Mouse (Mus musculus) MEL (cell line): Measurements from ENCODE around the gene Lgals7. TPM values are rescaled to one million over a fixed set of nuclear protein-coding genes. Genes with fewer than 3 reads are reported as not detected.

ENCODE experiments used
- DNase-seq: peaks from one replicate; pipeline ENCODE4 v3.0.0; 2011; ENCODE audit warnings: low read depth, low spot score
- H3K27ac ChIP-seq: 2 replicates; pipeline ENCODE4 v1.5.1; 2012; ENCODE audit warnings: low read depth, mild to moderate bottlenecking, control low read depth, low read length, moderate library complexity; ENCODE audit not compliant: control insufficient read depth
- H3K27me3 ChIP-seq, 2 experiments: fragments of 150-350 bp in 1 of 2; sonication (generic) in 1 of 2; 2 replicates each; pipeline ENCODE4 v1.6.1; 2012; ENCODE audit warnings: low read length in 2 of 2, mild to moderate bottlenecking in 2 of 2, improper control_type of control experiment in 1 of 2, moderate library complexity in 1 of 2; ENCODE audit not compliant: insufficient read depth in 2 of 2, control insufficient read depth in 1 of 2
- H3K36me3 ChIP-seq, 2 experiments: 2 replicates each; pipeline ENCODE4 v1.6.1; 2012 to 2014; ENCODE audit warnings: low read length in 2 of 2, improper control_type of control experiment in 1 of 2, inconsistent platforms in 1 of 2, mild to moderate bottlenecking in 1 of 2; ENCODE audit not compliant: insufficient read depth in 2 of 2, control insufficient read depth in 1 of 2
- H3K4me1 ChIP-seq, 2 experiments: fragments of 150-350 bp in 1 of 2; sonication (generic) in 1 of 2; 2 replicates each; pipeline ENCODE4 v1.6.1; 2012; ENCODE audit warnings: low read length in 2 of 2, improper control_type of control experiment in 1 of 2, mild to moderate bottlenecking in 1 of 2; ENCODE audit not compliant: insufficient read depth in 2 of 2, control insufficient read depth in 1 of 2
- H3K4me3 ChIP-seq, 2 experiments: fragments of 150-350 bp in 1 of 2; sonication (generic) in 1 of 2; 2 replicates each; pipeline ENCODE4 v1.5.1; 2012; ENCODE audit warnings: low read depth in 2 of 2, low read length in 2 of 2, mild to moderate bottlenecking in 2 of 2, moderate library complexity in 2 of 2, control low read depth in 1 of 2, improper control_type of control experiment in 1 of 2; ENCODE audit not compliant: control insufficient read depth in 1 of 2, insufficient read depth in 1 of 2
- H3K79me2 ChIP-seq: 2 replicates; pipeline ENCODE4 v1.6.1; 2012; ENCODE audit warnings: mild to moderate bottlenecking, low read length, moderate library complexity; ENCODE audit not compliant: control insufficient read depth, poor library complexity, insufficient read depth
- H3K9ac ChIP-seq: 2 replicates; pipeline ENCODE4 v1.6.1; 2012; ENCODE audit warnings: low read depth, mild to moderate bottlenecking, control low read depth, low read length, moderate library complexity; ENCODE audit not compliant: control insufficient read depth, poor library complexity, severe bottlenecking
- H3K9me3 ChIP-seq: fragments of 150-350 bp; sonication (generic); replicated peaks from 2 replicates; pipeline ENCODE4 v1.6.1; 2012; ENCODE audit warnings: mild to moderate bottlenecking, low read length, improper control_type of control experiment, moderate library complexity; ENCODE audit not compliant: insufficient read depth
- BHLHE40 ChIP-seq: IDR thresholded peaks from 2 replicates; pipeline ENCODE4 v1.6.1; 2012; ENCODE audit warnings: low read depth, mild to moderate bottlenecking, inconsistent platforms, low read length, improper control_type of control experiment, borderline replicate concordance
- CTCF ChIP-seq, 3 experiments: IDR thresholded peaks in 2 of 3; conservative IDR thresholded peaks in 1 of 3; 2 replicates each; pipeline ENCODE4 v1.5.1; 2011 to 2012; ENCODE audit warnings: low read length in 3 of 3, low read depth in 2 of 3, mild to moderate bottlenecking in 2 of 3, improper control_type of control experiment in 1 of 3, inconsistent platforms in 1 of 3, mixed read lengths in 1 of 3, moderate library complexity in 1 of 3; ENCODE audit not compliant: control insufficient read depth in 1 of 3, insufficient read depth in 1 of 3, poor library complexity in 1 of 3, severe bottlenecking in 1 of 3
- E2F4 ChIP-seq: IDR thresholded peaks from 2 replicates; pipeline ENCODE4 v1.6.1; 2011; ENCODE audit warnings: low read depth, low read length, improper control_type of control experiment, borderline replicate concordance
- EP300 ChIP-seq, 2 experiments: IDR thresholded peaks; 2 replicates each; pipeline ENCODE4 v1.6.1; 2011; ENCODE audit warnings: improper control_type of control experiment in 2 of 2, low read length in 2 of 2, low read depth in 1 of 2, mild to moderate bottlenecking in 1 of 2
- ETS1 ChIP-seq: IDR thresholded peaks from 2 replicates; pipeline ENCODE4 v1.6.1; 2012; ENCODE audit warnings: low read depth, mild to moderate bottlenecking, inconsistent platforms, low read length, improper control_type of control experiment, moderate library complexity
- GABPA ChIP-seq: IDR thresholded peaks from 2 replicates; pipeline ENCODE4 v1.6.1; 2012; ENCODE audit warnings: low read depth, mild to moderate bottlenecking, inconsistent platforms, low read length, improper control_type of control experiment, moderate library complexity
- GATA1 ChIP-seq: IDR thresholded peaks from 2 replicates; pipeline ENCODE4 v1.6.1; 2011; ENCODE audit warnings: low read depth, low read length, improper control_type of control experiment
- HCFC1 ChIP-seq: IDR thresholded peaks from 2 replicates; pipeline ENCODE4 v1.6.1; 2012; ENCODE audit warnings: low read depth, mild to moderate bottlenecking, inconsistent platforms, low read length, improper control_type of control experiment, moderate library complexity
- JUND ChIP-seq: IDR thresholded peaks from 2 replicates; pipeline ENCODE4 v1.6.1; 2011; ENCODE audit warnings: low read depth, mild to moderate bottlenecking, improper control_type of control experiment, low read length
- KAT2A ChIP-seq: conservative IDR thresholded peaks from 2 replicates; pipeline ENCODE4 v1.6.1; 2012; ENCODE audit warnings: low read depth, low read length, improper control_type of control experiment, inconsistent platforms
- MAFK ChIP-seq: IDR thresholded peaks from 2 replicates; pipeline ENCODE4 v1.6.1; 2011; ENCODE audit warnings: low read depth, mild to moderate bottlenecking, low read length, improper control_type of control experiment, borderline replicate concordance
- MAX ChIP-seq: IDR thresholded peaks from 2 replicates; pipeline ENCODE4 v1.6.1; 2011; ENCODE audit warnings: low read length, improper control_type of control experiment
- MXI1 ChIP-seq: IDR thresholded peaks from 2 replicates; pipeline ENCODE4 v1.6.1; 2011; ENCODE audit warnings: mild to moderate bottlenecking, low read depth, low read length, improper control_type of control experiment
- MYB ChIP-seq: IDR thresholded peaks from 2 replicates; pipeline ENCODE4 v1.6.1; 2011; ENCODE audit warnings: mild to moderate bottlenecking, low read depth, low read length, improper control_type of control experiment
- MYC ChIP-seq: IDR thresholded peaks from 2 replicates; pipeline ENCODE4 v1.6.1; 2011; ENCODE audit warnings: low read depth, mild to moderate bottlenecking, low read length, improper control_type of control experiment, moderate library complexity
- POLR2A ChIP-seq, 2 experiments: IDR thresholded peaks; 2 replicates each; pipeline ENCODE4 v1.6.1; 2011 to 2012; ENCODE audit warnings: low read length in 2 of 2, mild to moderate bottlenecking in 2 of 2, control low read depth in 1 of 2, improper control_type of control experiment in 1 of 2, low read depth in 1 of 2, moderate library complexity in 1 of 2; ENCODE audit not compliant: control insufficient read depth in 1 of 2, insufficient read depth in 1 of 2, poor library complexity in 1 of 2
- POLR2AphosphoS2 ChIP-seq: IDR thresholded peaks from 2 replicates; pipeline ENCODE4 v1.6.1; 2011; ENCODE audit warnings: low read length, improper control_type of control experiment
- POLR2AphosphoS5 ChIP-seq: IDR thresholded peaks from 2 replicates; pipeline ENCODE4 v1.6.1; 2012; ENCODE audit warnings: low read depth, borderline replicate concordance, mild to moderate bottlenecking, inconsistent platforms, low read length, moderate library complexity, mixed read lengths
- RCOR1 ChIP-seq: IDR thresholded peaks from 2 replicates; pipeline ENCODE4 v1.6.1; 2012; ENCODE audit warnings: low read depth, mild to moderate bottlenecking, inconsistent platforms, low read length, improper control_type of control experiment
- SMC3 ChIP-seq: IDR thresholded peaks from 2 replicates; pipeline ENCODE4 v1.6.1; 2011; ENCODE audit warnings: low read depth, low read length, improper control_type of control experiment
- UBTF ChIP-seq: IDR thresholded peaks from 2 replicates; pipeline ENCODE4 v1.6.1; 2012; ENCODE audit warnings: low read depth, mild to moderate bottlenecking, inconsistent platforms, low read length, improper control_type of control experiment, moderate library complexity, borderline replicate concordance; ENCODE audit not compliant: insufficient read depth
- USF1 ChIP-seq: IDR thresholded peaks from 2 replicates; pipeline ENCODE4 v1.6.1; 2014; ENCODE audit warnings: low read depth, mild to moderate bottlenecking, inconsistent platforms, low read length, improper control_type of control experiment, moderate library complexity
- USF2 ChIP-seq, 2 experiments: IDR thresholded peaks; 2 replicates each; pipeline ENCODE4 v1.6.1; 2011 to 2012; ENCODE audit warnings: improper control_type of control experiment in 2 of 2, low read length in 2 of 2, borderline replicate concordance in 1 of 2, inconsistent platforms in 1 of 2, low read depth in 1 of 2, mild to moderate bottlenecking in 1 of 2; ENCODE audit not compliant: insufficient read depth in 1 of 2
- ZC3H11A ChIP-seq: IDR thresholded peaks from 2 replicates; pipeline ENCODE4 v1.6.1; 2012; ENCODE audit warnings: low read depth, mild to moderate bottlenecking, inconsistent platforms, low read length, improper control_type of control experiment
- ZKSCAN1 ChIP-seq: IDR thresholded peaks from 2 replicates; pipeline ENCODE4 v1.6.1; 2012; ENCODE audit warnings: low read depth, mild to moderate bottlenecking, inconsistent platforms, low read length, improper control_type of control experiment, moderate library complexity
- ZNF384 ChIP-seq: IDR thresholded peaks from 2 replicates; pipeline ENCODE4 v1.6.1; 2012; ENCODE audit warnings: low read depth, mild to moderate bottlenecking, inconsistent platforms, low read length, improper control_type of control experiment
- polyA plus RNA-seq, 2 experiments: library from polyadenylated mRNA; stranded (reverse) in 1 of 2; unstranded in 1 of 2; fragments of >175 nt in 1 of 2; fragments of >200 nt in 1 of 2; gene quantifications; 2 replicates each; pipeline versions ENCODE4 v1.2.1 to v1.2.4; 2012; ENCODE audit warnings: low replicate concordance in 2 of 2, low read depth in 1 of 2; ENCODE audit not compliant: insufficient read length in 2 of 2, insufficient read depth in 1 of 2, missing spikeins in 1 of 2
- total RNA-seq: library from RNA; depleted of rRNA; stranded (reverse); fragments of 300-350 nt; gene quantifications from 2 replicates; pipeline ENCODE4 v1.2.3, GENCODE M21; 2012

Gene Lgals7
- total and polyA plus RNA-seq, 3 experiments = 27.7 to 138 TPM; not detected in 1

DNA sequence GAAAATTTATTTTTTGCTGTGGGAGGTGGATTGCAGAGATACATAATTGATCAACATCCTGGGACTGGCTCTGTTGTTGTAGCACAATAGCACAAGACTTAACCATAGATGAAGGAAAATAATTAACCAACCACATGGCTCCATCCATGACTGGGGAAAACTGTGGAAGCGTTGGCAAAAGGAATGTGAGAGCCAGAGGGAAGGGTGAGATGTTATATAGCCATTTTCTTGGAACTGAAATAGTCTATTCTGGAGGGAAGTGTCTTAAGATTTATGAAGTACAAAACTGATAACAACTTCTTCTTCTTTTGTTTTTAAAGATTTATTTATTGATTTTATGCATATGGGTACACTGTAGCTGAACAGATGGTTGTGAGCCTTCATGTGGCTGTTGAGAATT is 16.4 kb upstream of the Lgals7 start:
- DNase-seq = no peak
- H3K4me1 ChIP-seq = no peaks in the 10 kb centered on the region
- H3K9ac ChIP-seq = no peak overlapping the region
- H3K27me3 ChIP-seq = no peaks in the 10 kb centered on the region; a peak in 2 of 4 replicates
- no peaks in the 10 kb centered on the region for H3K79me2 ChIP-seq
- no peaks in the 10 kb centered on the region for H3K9me3 ChIP-seq
- H3K4me3 ChIP-seq = no peak overlapping the region
- no peaks in the 10 kb centered on the region for H3K36me3 ChIP-seq
- TF ChIP-seq SMC3 (no peak), JUND (no peak), MYC (no peak), RCOR1 (no peak), UBTF (no peak), POLR2AphosphoS5 (no peak), GABPA (no peak), MYB (no peak), USF2 (IDR thresholded peaks at IDR 0.05; ENCODE audit: borderline replicate concordance in 1 of 2, insufficient read depth in 1 of 2, low read depth in 1 of 2, low read length in 2 of 2) (no peak), GATA1 (no peak), HCFC1 (no peak), ZNF384 (no peak), POLR2AphosphoS2 (no peak), KAT2A (no peak), EP300 (IDR thresholded peaks at IDR 0.05; ENCODE audit: low read depth in 1 of 2, low read length in 2 of 2) (no peak)
- H3K27ac ChIP-seq = no peak overlapping the region

DNA sequence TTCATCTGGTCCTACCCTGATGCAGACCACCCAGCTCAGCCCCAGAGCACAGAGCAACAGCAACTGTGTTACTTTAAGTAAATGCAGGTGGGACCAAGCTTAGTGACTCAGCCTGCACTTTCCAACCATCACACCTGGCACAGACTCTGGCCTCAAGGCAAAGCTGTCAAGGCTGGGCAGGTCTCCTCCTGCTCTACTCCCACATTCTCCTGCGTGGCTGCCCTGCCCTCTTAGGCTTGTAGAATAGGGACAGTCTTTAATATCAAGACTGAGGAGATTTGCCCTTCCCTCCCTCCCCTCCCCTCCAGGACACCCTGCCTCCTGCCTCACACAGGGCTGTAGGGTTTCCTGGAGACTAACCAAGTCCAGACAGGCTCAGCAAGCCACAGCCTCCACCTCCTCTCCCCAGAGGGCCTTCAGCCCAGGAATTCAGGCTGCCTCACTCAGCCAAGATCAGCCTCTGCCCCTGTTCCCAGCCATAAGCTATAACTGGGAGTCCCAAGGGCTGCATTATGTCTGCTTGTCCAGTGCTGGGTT is 13.9 kb upstream of the Lgals7 start:
- Histone ChIP-seq H3K79me2 (no peaks in the 10 kb centered on the region), H3K27me3 (no peaks in the 10 kb centered on the region; a peak in 2 of 4 replicates), H3K27ac (no peak overlapping the region), H3K4me1 (no peaks in the 10 kb centered on the region), H3K9ac (no peak overlapping the region), H3K36me3 (no peaks in the 10 kb centered on the region), H3K4me3 (no peak overlapping the region), H3K9me3 (no peaks in the 10 kb centered on the region)
- no peak for TF ChIP-seq USF1
- no peak for TF ChIP-seq POLR2A (IDR thresholded peaks at IDR 0.05; ENCODE audit: control insufficient read depth in 1 of 2, insufficient read depth in 1 of 2, low read depth in 1 of 2, low read length in 2 of 2, poor library complexity in 1 of 2)
- TF ChIP-seq BHLHE40 = no peak
- no peak for TF ChIP-seq E2F4
- no peak for TF ChIP-seq MXI1
- TF ChIP-seq MAX = no peak
- no peak for TF ChIP-seq MAFK
- no peak for TF ChIP-seq GABPA
- TF ChIP-seq ZKSCAN1 = no peak
- no peak for TF ChIP-seq ETS1
- TF ChIP-seq CTCF (IDR thresholded peaks at IDR 0.05 in 2 of 3, conservative IDR thresholded peaks at IDR 0.05 in 1 of 3; ENCODE audit: control insufficient read depth in 1 of 3, insufficient read depth in 1 of 3, low read depth in 2 of 3, low read length in 3 of 3, poor library complexity in 1 of 3, severe bottlenecking in 1 of 3) = no peak
- TF ChIP-seq ZC3H11A = no peak
- DNase-seq = no peak
